Mouse (Mus musculus) lung, embryonic 14.5 days (tissue): ENCODE data around the gene Zar1. TPM values are rescaled to one million over a fixed set of nuclear protein-coding genes. Genes with fewer than 3 reads are reported as not detected.
A peak's percentile ranks its signal among the peaks of the same experiment; 100 is the strongest.
"Not testable (repeated sequence)": the region's sequence is repeated elsewhere in the genome, so short reads cannot be mapped to it uniquely, and the experiment has no call there.

ENCODE experiments used
- ATAC-seq: fragments of 200-750 bp; cut with Nextera tagmentation; 2 replicates; pipeline ENCODE4 v1.8.0; 2017; ENCODE audit warnings: mild to moderate bottlenecking, moderate TSS enrichment, moderate library complexity; ENCODE audit not compliant: insufficient read depth
- DNase-seq: peaks from one replicate; pipeline ENCODE4 v3.0.0-alpha.2; 2015
- H3K27ac ChIP-seq: fragments of 300-500 bp; sonication (generic); 2 replicates; pipeline ENCODE4 v1.5.1; 2014; ENCODE audit warnings: low read depth, mild to moderate bottlenecking, moderate library complexity
- H3K27me3 ChIP-seq: fragments of 300-500 bp; sonication (generic); 2 replicates; pipeline ENCODE4 v1.6.1; 2014; ENCODE audit warnings: low read length, control low read depth; ENCODE audit not compliant: insufficient read depth
- H3K36me3 ChIP-seq: fragments of 300-500 bp; sonication (generic); 2 replicates; pipeline ENCODE4 v1.6.1; 2014; ENCODE audit warnings: control low read depth; ENCODE audit not compliant: insufficient read depth
- H3K4me1 ChIP-seq: fragments of 300-500 bp; sonication (generic); 2 replicates; pipeline ENCODE4 v1.6.1; 2014; ENCODE audit warnings: antibody characterized with exemption, control low read depth; ENCODE audit not compliant: insufficient read depth
- H3K4me2 ChIP-seq: fragments of 300-500 bp; sonication (generic); 2 replicates; pipeline ENCODE4 v1.6.1; 2014; ENCODE audit warnings: mild to moderate bottlenecking
- H3K4me3 ChIP-seq: fragments of 300-500 bp; sonication (generic); 2 replicates; pipeline ENCODE4 v1.5.1; 2014; ENCODE audit warnings: low read depth, low read length
- H3K9ac ChIP-seq: fragments of 300-500 bp; sonication (generic); 2 replicates; pipeline ENCODE4 v1.6.1; 2014
- H3K9me3 ChIP-seq: fragments of 300-500 bp; sonication (generic); 2 replicates; pipeline ENCODE4 v1.6.1; 2016; ENCODE audit warnings: low read depth, low read length, control low read depth
- CTCF ChIP-seq: IDR thresholded peaks from 2 replicates; pipeline ENCODE4 v1.5.1; 2016; ENCODE audit warnings: antibody characterized with exemption, low read depth
- WGBS: fragments of 180-500 bp; shearing (Covaris S2); extraction: QIAGEN DNeasy Blood & Tissue Kit; methylation state at CpG from one replicate; pipeline ENCODE4 v1.1.7; 2014; 5-methylcytosine and 5-hydroxymethylcytosine counted together
- polyA plus RNA-seq: library from polyadenylated mRNA; unstranded; fragments of >200 nt; fragmentation: Nextera tagmentation; extraction: Ambion mirVana; gene quantifications from 2 replicates; pipeline ENCODE4 v1.2.1, GENCODE M21; 2014

Gene Zar1
- polyA plus RNA-seq, 1 experiment from 2014 or later = not detected

DNA sequence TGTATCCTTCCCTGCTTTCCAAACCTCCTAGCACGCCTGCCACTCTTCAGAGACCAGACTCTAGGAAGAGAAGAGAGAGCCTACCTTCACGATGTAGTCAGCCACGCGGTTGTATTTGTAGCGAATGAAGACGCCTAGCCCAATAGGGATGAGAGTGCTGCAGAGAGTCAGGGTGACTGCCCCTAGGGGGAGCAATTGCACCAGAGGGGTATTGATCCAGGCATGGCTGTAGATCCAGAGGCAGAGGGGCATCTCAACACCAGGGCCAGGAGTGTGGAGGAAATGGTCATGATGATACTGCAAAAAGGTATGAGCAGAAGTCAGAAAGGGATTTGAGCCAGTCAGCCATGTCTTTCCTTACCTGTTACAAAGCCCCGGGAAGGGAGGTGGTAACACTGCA lies 5.1 kb upstream of the Zar1 start:
- not testable (repeated sequence) for H3K4me1 ChIP-seq, H3K9me3 ChIP-seq, DNase-seq, H3K36me3 ChIP-seq, H3K4me3 ChIP-seq, H3K27ac ChIP-seq, H3K4me2 ChIP-seq, H3K9ac ChIP-seq, ATAC-seq
- peaks cover 16% of the 10 kb centered on the region for H3K27me3 ChIP-seq
- WGBS = 47% methylated on average over 7 of the region's 7 CpGs
- TF ChIP-seq CTCF = peak; percentile 39; the same call in 1 of the 2 replicates

GRCm38 (mm10) chr5:72580088-72580969 lies 725 bp downstream of the Zar1 start:
- peak; percentile 78 for ATAC-seq
- not testable (repeated sequence) for H3K9ac ChIP-seq, H3K4me1 ChIP-seq, H3K27ac ChIP-seq, H3K36me3 ChIP-seq, H3K9me3 ChIP-seq
- Histone ChIP-seq H3K4me2 (peak overlapping the region; percentile 71), H3K4me3 (peak overlapping the region; percentile 39), H3K27me3 (peaks cover 11% of the 10 kb centered on the region)
- WGBS = 5% methylated on average over 47 of the region's 73 CpGs
- DNase-seq = peak; percentile 24

DNA sequence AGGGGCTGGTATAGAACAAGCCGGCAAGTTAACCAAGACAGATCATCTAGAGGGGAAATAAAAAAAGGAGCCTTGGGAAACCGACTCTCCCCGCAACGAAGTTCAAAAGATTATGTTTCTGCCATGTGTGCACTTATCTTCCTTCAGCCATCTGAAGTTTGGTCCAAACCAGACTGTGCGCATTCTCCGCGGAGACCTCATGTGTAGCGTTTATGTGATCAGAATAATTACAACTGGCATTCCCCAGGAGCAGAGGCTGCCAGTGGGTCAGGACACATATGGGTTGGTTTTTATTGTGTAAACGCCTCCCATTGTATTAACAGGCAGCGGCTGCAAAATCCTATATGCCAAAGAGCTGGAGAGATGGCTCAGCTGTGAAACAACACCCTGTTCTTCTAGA lies 1.5 kb downstream of the Zar1 start:
- not testable (repeated sequence) for DNase-seq, H3K27ac ChIP-seq, H3K36me3 ChIP-seq, H3K9me3 ChIP-seq, ATAC-seq, H3K9ac ChIP-seq, H3K4me3 ChIP-seq, H3K4me2 ChIP-seq, H3K4me1 ChIP-seq
- WGBS = 52% methylated on average over 10 of the region's 10 CpGs
- H3K27me3 ChIP-seq = peaks cover 11% of the 10 kb centered on the region

DNA sequence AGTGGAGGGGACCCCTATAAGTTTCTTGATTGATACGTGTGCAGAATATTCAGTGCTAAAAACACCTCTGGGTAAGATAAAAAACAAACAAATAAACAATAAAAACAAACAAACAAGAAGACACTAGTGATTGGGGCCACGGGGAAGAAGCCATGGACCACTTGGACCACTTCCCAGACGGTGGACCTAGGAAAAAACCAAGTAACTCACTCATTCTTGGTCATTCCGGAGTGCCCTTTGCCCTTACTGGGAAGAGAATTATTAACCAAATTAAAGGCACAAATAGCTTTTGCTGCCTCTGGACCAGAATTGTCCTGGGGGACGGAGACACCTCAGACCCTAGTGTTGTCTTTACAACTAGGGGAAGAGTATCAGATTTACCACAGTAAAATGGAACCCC lies 15.4 kb downstream of the Zar1 start:
- H3K9me3 ChIP-seq = no peaks in the 10 kb centered on the region
- no peak overlapping the region for H3K4me2 ChIP-seq
- no peaks in the 10 kb centered on the region for H3K27me3 ChIP-seq
- WGBS = 81% methylated on average over 5 of the region's 5 CpGs
- H3K36me3 ChIP-seq = no peaks in the 10 kb centered on the region
- no peak overlapping the region for H3K4me3 ChIP-seq
- no peak for ATAC-seq
- no peak for TF ChIP-seq CTCF
- no peaks in the 10 kb centered on the region for H3K4me1 ChIP-seq
- no peak overlapping the region for H3K9ac ChIP-seq
- H3K27ac ChIP-seq = no peak overlapping the region
- DNase-seq = no peak

GRCm38 (mm10) chr5:72563183-72563582 lies 17.9 kb downstream of the Zar1 start:
- not testable (repeated sequence) for H3K27ac ChIP-seq, H3K9ac ChIP-seq, H3K9me3 ChIP-seq, H3K4me2 ChIP-seq, H3K27me3 ChIP-seq, H3K36me3 ChIP-seq, H3K4me1 ChIP-seq, DNase-seq, H3K4me3 ChIP-seq, ATAC-seq
- 80% methylated on average over 2 of the region's 2 CpGs for WGBS

DNA sequence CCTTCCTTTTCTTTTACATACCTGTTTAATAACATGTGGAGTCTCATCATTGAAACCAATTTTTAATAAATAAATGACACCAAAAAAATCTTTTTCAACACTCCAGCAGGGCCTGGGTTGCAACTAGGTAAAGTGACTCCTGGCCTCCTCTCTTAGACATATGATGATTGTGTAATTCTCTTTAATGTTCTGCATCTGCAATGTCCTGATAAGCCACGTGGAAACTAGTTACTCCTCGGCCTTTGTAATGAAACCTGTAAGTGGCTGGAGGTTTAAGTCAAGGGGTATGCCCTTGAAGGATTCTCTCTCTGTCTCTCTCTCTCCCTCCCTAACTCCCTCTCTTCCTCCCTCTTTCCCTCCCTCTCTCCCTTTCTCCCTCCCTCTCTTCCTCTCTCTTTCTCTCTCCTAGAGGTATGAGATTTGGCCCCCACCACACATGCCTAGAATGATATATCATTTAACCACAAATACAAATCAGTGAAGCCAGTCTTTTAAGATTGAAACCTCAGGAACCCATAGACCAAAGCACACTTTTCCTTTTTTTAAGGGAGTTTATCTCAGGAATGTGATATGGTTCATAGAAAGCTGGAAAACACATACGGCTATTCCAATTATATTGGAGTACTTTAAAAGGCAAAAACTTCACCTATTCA lies 20.0 kb downstream of the Zar1 start:
- WGBS = 56% methylated on average over 3 of the region's 3 CpGs

DNA sequence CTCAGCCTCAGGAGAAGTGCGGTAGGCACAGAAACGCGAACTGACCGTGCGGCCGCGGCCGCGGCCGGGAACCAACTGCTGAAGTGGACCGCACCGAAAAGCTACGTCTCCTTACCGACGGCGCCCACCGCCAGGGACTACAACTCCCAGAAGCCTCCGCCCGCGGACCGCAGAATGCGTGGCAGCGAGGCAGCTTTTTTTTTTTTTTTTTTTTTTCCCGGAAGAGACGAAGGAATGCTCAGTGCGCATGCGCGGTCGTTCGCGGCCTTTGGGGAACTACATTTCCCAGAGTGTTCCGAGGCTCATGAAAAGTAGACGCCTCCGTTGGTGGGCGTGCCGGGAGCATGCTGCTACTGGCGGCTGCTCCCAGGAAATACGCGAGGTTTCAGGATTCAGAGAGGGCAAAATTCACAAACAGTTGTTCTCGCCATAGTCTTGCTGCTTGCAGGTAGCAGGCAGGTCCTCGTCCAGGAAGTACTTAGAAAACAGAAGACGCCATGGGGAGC lies 21.5 kb downstream of the Zar1 start, which contains the start of gene Nfxl1:
TSS of gene Nfxl1 (minus strand) at position 141 of the 506 bp plus-strand sequence.
- Histone ChIP-seq H3K4me2 (peak within 1 kb of the TSS; percentile 87), H3K9me3 (no peaks in the 10 kb centered on the region), H3K36me3 (peaks cover 13% of the 10 kb centered on the region), H3K4me3 (peak within 1 kb of the TSS; percentile 86), H3K27me3 (no peaks in the 10 kb centered on the region), H3K9ac (peak within 1 kb of the TSS; percentile 91), H3K4me1 (0 out of 2 replicates have a peak, but pooled peaks cover 4% of the 10 kb centered on the region), H3K27ac (peak within 1 kb of the TSS; percentile 78)
- under 1% methylated on average over 42 of the region's 42 CpGs for WGBS
- DNase-seq (peak; percentile 100), ATAC-seq (peak; percentile 96)
- no peak for TF ChIP-seq CTCF

More for the DNA sequence above, 20.0 kb downstream of the Zar1 start:
- H3K9ac ChIP-seq = no peak overlapping the region
- 0 out of 2 replicates have a peak, but pooled peaks cover 4% of the 10 kb centered on the region for H3K4me1 ChIP-seq
- no peak for ATAC-seq
- no peak overlapping the region for H3K4me3 ChIP-seq
- H3K27me3 ChIP-seq = no peaks in the 10 kb centered on the region
- TF ChIP-seq CTCF = no peak
- no peak for DNase-seq
- no peak overlapping the region for H3K4me2 ChIP-seq
- H3K27ac ChIP-seq = no peak overlapping the region
- peaks cover 1% of the 10 kb centered on the region for H3K36me3 ChIP-seq
- no peaks in the 10 kb centered on the region for H3K9me3 ChIP-seq
